Mouse (Mus musculus) gonadal fat pad, adult 2 months (tissue): Measurements from ENCODE around the gene Rita1. TPM values are rescaled to one million over a fixed set of nuclear protein-coding genes. Genes with fewer than 3 reads are reported as not detected.

Source experiments
- polyA plus RNA-seq: library from polyadenylated mRNA; depleted of rRNA; stranded (reverse); fragments of >200 nt; gene quantifications from 2 replicates; pipeline ENCODE4 v1.2.3, GENCODE M21; 2012; rRNA removed

The Rita1 gene
- polyA plus RNA-seq, 1 experiment: 17.8 TPM

Other genes starting within 250 kb of the Rita1 start
- not detected in 2 replicates for gene Lhx5, start 180.9 kb downstream of the Rita1 start, polyA plus RNA-seq
- gene Sdsl, start 139.8 kb downstream of the Rita1 start, polyA plus RNA-seq: 6.5 and 13.1 TPM in 2 replicates
- gene Sds, start 136.1 kb downstream of the Rita1 start, polyA plus RNA-seq: 0.58 TPM in 1 of 2 replicates, not detected in the other
- 49.8 and 54.5 TPM in 2 replicates for gene Plbd2, start 109.0 kb downstream of the Rita1 start, polyA plus RNA-seq
- gene Slc8b1, start 101.4 kb downstream of the Rita1 start, polyA plus RNA-seq: 24.0 and 30.7 TPM in 2 replicates
- gene Tpcn1, start 23.9 kb downstream of the Rita1 start, polyA plus RNA-seq: 68.0 and 79.0 TPM in 2 replicates
- 2.3 and 3.1 TPM in 2 replicates for gene Iqcd, start 23.6 kb downstream of the Rita1 start, polyA plus RNA-seq
- gene Ddx54, start 150 bp upstream of the Rita1 start, polyA plus RNA-seq: 34.2 and 37.0 TPM in 2 replicates
- gene Cfap73, start 21.6 kb upstream of the Rita1 start, polyA plus RNA-seq: 0.24 and 0.65 TPM in 2 replicates
- gene Rasal1, start 36.2 kb upstream of the Rita1 start, polyA plus RNA-seq: 0.57 and 0.95 TPM in 2 replicates
- gene Dtx1, start 99.3 kb upstream of the Rita1 start, polyA plus RNA-seq: 6.1 and 7.0 TPM in 2 replicates
- 3.4 and 5.4 TPM in 2 replicates for gene Oas2, start 137.3 kb upstream of the Rita1 start, polyA plus RNA-seq
- 0.58 and 0.72 TPM in 2 replicates for gene Oas3, start 165.1 kb upstream of the Rita1 start, polyA plus RNA-seq
- gene Oas1e, start 182.9 kb upstream of the Rita1 start, polyA plus RNA-seq: not detected in 2 replicates
- 2.7 and 4.1 TPM in 2 replicates for gene Oas1c, start 199.9 kb upstream of the Rita1 start, polyA plus RNA-seq
- gene Oas1f, start 234.8 kb upstream of the Rita1 start, polyA plus RNA-seq: 0.08 TPM in 1 of 2 replicates, not detected in the other
- gene Oas1h, start 248.8 kb upstream of the Rita1 start, polyA plus RNA-seq: not detected in 2 replicates